Mouse (Mus musculus): ENCODE measurements around the gene Srsf3.
"Not testable (repeated sequence)": the region's sequence is repeated elsewhere in the genome, so short reads cannot be mapped to it uniquely, and the experiment has no call there.

The Srsf3 gene

GRCm38 (mm10) chr17:29018292-29018984, 14.0 kb upstream of the Srsf3 start:
- DNase-seq (ENCODE audit: extremely low spot score, low spot score): no peak

- DNase-seq (ENCODE audit: extremely low spot score, low spot score): no peak
These were observed 13.0 kb upstream of the Srsf3 start for GRCm38 (mm10) chr17:29019391-29019790.

- DNase-seq (ENCODE audit: extremely low spot score, low spot score): no peak
These were observed 12.0 kb upstream of the Srsf3 start for GRCm38 (mm10) chr17:29020444-29020843.

GRCm38 (mm10) chr17:29022230-29022819, 10.1 kb upstream of the Srsf3 start:
- no peak for DNase-seq (ENCODE audit: extremely low spot score, low spot score)

GRCm38 (mm10) chr17:29023346-29023745, 9.1 kb upstream of the Srsf3 start:
- DNase-seq (ENCODE audit: extremely low spot score, low spot score): no peak

GRCm38 (mm10) chr17:29024047-29024892, 8.2 kb upstream of the Srsf3 start:
- no peak for DNase-seq (ENCODE audit: extremely low spot score, low spot score)

GRCm38 (mm10) chr17:29024896-29025565, 7.4 kb upstream of the Srsf3 start:
- DNase-seq (ENCODE audit: extremely low spot score, low spot score): no peak

- no peak for DNase-seq (ENCODE audit: extremely low spot score, low spot score)
These were observed 5.6 kb upstream of the Srsf3 start for GRCm38 (mm10) chr17:29026652-29027356.

- no peak for DNase-seq (ENCODE audit: extremely low spot score, low spot score)
These were observed 1.9 kb upstream of the Srsf3 start for GRCm38 (mm10) chr17:29030321-29031034.

GRCm38 (mm10) chr17:29031085-29031711, 1.2 kb upstream of the Srsf3 start:
- not testable (repeated sequence) for DNase-seq (ENCODE audit: extremely low spot score, low spot score)

- no peak for DNase-seq (ENCODE audit: extremely low spot score, low spot score)
These were observed 606 bp upstream of the Srsf3 start for GRCm38 (mm10) chr17:29031771-29032273.

- DNase-seq (ENCODE audit: extremely low spot score, low spot score): no peak
These were observed 1.2 kb downstream of the Srsf3 start for GRCm38 (mm10) chr17:29033569-29034061.

GRCm38 (mm10) chr17:29034264-29034663, 1.8 kb downstream of the Srsf3 start:
- DNase-seq (ENCODE audit: extremely low spot score, low spot score): no peak

- no peak for DNase-seq (ENCODE audit: extremely low spot score, low spot score)
These were observed 3.1 kb downstream of the Srsf3 start for GRCm38 (mm10) chr17:29035506-29035905.

GRCm38 (mm10) chr17:29039351-29039750, 6.9 kb downstream of the Srsf3 start:
- DNase-seq (ENCODE audit: extremely low spot score, low spot score): no peak

- not testable (repeated sequence) for DNase-seq (ENCODE audit: extremely low spot score, low spot score)
These were observed 9.2 kb downstream of the Srsf3 start for GRCm38 (mm10) chr17:29041632-29042031.

- no peak for DNase-seq (ENCODE audit: extremely low spot score, low spot score)
These were observed 10.1 kb downstream of the Srsf3 start for GRCm38 (mm10) chr17:29042569-29042968.

- DNase-seq (ENCODE audit: extremely low spot score, low spot score): no peak
These were observed 11.2 kb downstream of the Srsf3 start for GRCm38 (mm10) chr17:29043583-29043982.

- DNase-seq (ENCODE audit: extremely low spot score, low spot score): no peak
These were observed 11.9 kb downstream of the Srsf3 start for GRCm38 (mm10) chr17:29044146-29044924.
